Mouse (Mus musculus) bone marrow, adult 2 months (tissue): ENCODE measurements around the gene B3galt1.

ENCODE experiments used
- CTCF ChIP-seq: fragments of 200-500 bp; IDR thresholded peaks from 2 replicates; pipeline ENCODE4 v1.5.1; 2011; ENCODE audit warnings: low read length, control low read depth; ENCODE audit not compliant: control insufficient read depth, insufficient read depth
- POLR2A ChIP-seq: fragments of 200-500 bp; IDR thresholded peaks from 2 replicates; pipeline ENCODE4 v1.6.1; 2011; ENCODE audit warnings: low read depth, mild to moderate bottlenecking, control low read depth, low read length, borderline replicate concordance; ENCODE audit not compliant: control insufficient read depth

GRCm38 (mm10) chr2:67564851-67565479, 706 bp upstream of the B3galt1 start:
- TF ChIP-seq POLR2A (no peak), CTCF (no peak)
